Mouse (Mus musculus) hindbrain, embryonic 13.5 days (tissue): ENCODE measurements around the gene Etv6. TPM values are rescaled to one million over a fixed set of nuclear protein-coding genes. Genes with fewer than 3 reads are reported as not detected.
A peak's percentile ranks its signal among the peaks of the same experiment; 100 is the strongest.

Experiments used
- ATAC-seq: fragments of 200-750 bp; cut with Nextera tagmentation; 2 replicates; pipeline ENCODE4 v1.8.0; 2017; ENCODE audit warnings: moderate TSS enrichment; ENCODE audit not compliant: low FRiP score
- H3K27ac ChIP-seq: fragments of 300-500 bp; sonication (generic); 2 replicates; pipeline ENCODE4 v1.5.1; 2015; ENCODE audit warnings: inconsistent platforms, mild to moderate bottlenecking, moderate library complexity
- H3K27me3 ChIP-seq: fragments of 300-500 bp; sonication (generic); 2 replicates; pipeline ENCODE4 v1.6.1; 2015; ENCODE audit warnings: mild to moderate bottlenecking, inconsistent platforms
- H3K36me3 ChIP-seq: fragments of 300-500 bp; sonication (generic); 2 replicates; pipeline ENCODE4 v1.6.1; 2015; ENCODE audit warnings: mild to moderate bottlenecking, inconsistent platforms
- H3K4me1 ChIP-seq: fragments of 300-500 bp; sonication (generic); replicated peaks from 2 replicates; pipeline ENCODE4 v1.6.1; 2015; ENCODE audit warnings: inconsistent platforms
- H3K4me2 ChIP-seq: fragments of 300-500 bp; sonication (generic); 2 replicates; pipeline ENCODE4 v1.6.1; 2015; ENCODE audit warnings: inconsistent platforms, mild to moderate bottlenecking, moderate library complexity
- H3K4me3 ChIP-seq: fragments of 300-500 bp; sonication (generic); 2 replicates; pipeline ENCODE4 v1.5.1; 2015; ENCODE audit warnings: mild to moderate bottlenecking, inconsistent platforms
- H3K9ac ChIP-seq: fragments of 300-500 bp; sonication (generic); 2 replicates; pipeline ENCODE4 v1.6.1; 2015; ENCODE audit warnings: mild to moderate bottlenecking, inconsistent platforms
- H3K9me3 ChIP-seq: fragments of 300-500 bp; sonication (generic); 2 replicates; pipeline ENCODE4 v1.6.1; 2016; ENCODE audit warnings: inconsistent platforms
- WGBS: fragments of 180-500 bp; shearing (Covaris S2); methylation state at CpG from one replicate; pipeline ENCODE4 v1.1.7; 2015; 5-methylcytosine and 5-hydroxymethylcytosine counted together
- polyA plus RNA-seq: library from polyadenylated mRNA; unstranded; fragments of >200 nt; fragmentation: Nextera tagmentation; extraction: Ambion mirVana; gene quantifications from 2 replicates; pipeline ENCODE4 v1.2.1, GENCODE M21; 2015

Gene Etv6
- polyA plus RNA-seq, 1 experiment from 2014 or later = 6.4 TPM

DNA sequence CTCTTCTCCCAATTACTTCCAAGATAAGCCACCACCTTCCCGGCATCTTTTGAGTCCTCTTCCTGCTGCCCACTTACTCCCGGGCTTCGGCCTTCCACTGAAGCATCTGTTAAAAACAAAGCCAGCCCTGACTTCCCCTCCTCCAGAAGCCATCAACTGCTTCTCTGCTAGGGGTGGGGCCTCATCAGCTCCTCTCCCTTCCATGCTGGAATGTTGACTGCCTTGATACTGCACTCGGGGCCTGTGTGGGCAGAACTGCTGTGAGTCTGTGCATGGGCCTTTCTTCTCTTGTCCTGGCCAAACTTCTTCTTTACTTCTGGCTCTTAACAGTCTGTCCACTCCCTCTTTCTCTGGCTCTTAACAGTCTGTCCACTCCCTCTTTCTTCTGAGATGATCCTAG lies 83.6 kb downstream of the Etv6 start:
- no peaks in the 10 kb centered on the region for H3K9me3 ChIP-seq
- 31% methylated on average over 4 of the region's 4 CpGs for WGBS
- H3K27me3 ChIP-seq = no peaks in the 10 kb centered on the region
- peaks cover 9% of the 10 kb centered on the region for H3K4me1 ChIP-seq
- H3K4me3 ChIP-seq = no peak overlapping the region
- no peak overlapping the region for H3K27ac ChIP-seq
- H3K36me3 ChIP-seq = no peaks in the 10 kb centered on the region
- no peak for ATAC-seq
- H3K4me2 ChIP-seq = no peak overlapping the region
- H3K9ac ChIP-seq = no peak overlapping the region

DNA sequence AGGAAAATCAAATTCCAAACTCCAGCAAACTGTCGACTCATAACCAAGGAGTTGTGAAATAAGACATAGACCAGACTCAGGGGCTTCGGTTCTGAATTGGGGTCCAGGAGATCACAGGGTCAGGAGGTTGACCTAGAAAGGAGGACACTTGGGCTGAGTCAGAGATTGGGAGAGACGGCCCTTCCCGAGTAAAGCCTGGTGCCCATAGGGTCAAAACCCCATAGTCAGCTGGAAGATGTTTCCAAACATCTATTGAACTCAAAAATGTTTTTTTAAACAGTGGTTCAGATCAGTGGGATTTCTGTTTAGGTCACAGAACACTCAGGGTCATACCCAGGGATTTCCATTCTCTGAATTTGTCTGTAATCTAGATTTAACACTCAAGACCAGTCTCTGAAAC lies 84.7 kb downstream of the Etv6 start:
- peaks cover 9% of the 10 kb centered on the region for H3K4me1 ChIP-seq
- WGBS = 81% methylated on average over 4 of the region's 4 CpGs
- no peak overlapping the region for H3K27ac ChIP-seq
- no peaks in the 10 kb centered on the region for H3K9me3 ChIP-seq
- no peak overlapping the region for H3K9ac ChIP-seq
- no peak overlapping the region for H3K4me3 ChIP-seq
- no peak overlapping the region for H3K4me2 ChIP-seq
- no peak for ATAC-seq
- no peaks in the 10 kb centered on the region for H3K27me3 ChIP-seq
- no peaks in the 10 kb centered on the region for H3K36me3 ChIP-seq

DNA sequence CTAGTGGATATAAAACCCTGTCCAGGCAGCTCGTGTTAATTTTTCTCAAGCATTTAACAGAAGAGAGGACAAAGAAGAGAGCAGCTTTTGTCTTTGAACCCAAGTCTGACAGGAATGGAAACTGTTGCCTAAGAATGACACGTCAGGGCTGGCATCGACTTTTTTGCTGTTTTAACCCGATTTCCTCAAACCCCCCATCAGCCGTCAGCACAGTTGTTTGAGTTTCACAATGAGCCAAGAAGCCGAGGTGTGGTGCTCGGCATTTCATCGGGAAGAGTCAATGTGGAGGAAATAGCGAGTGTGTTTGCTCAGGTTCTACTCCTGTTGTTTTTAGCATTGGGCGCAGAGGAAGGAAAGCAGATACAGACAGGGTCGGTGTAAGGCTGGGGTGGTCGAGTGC lies 85.2 kb downstream of the Etv6 start:
- Histone ChIP-seq H3K9me3 (no peaks in the 10 kb centered on the region), H3K9ac (no peak overlapping the region), H3K4me3 (no peak overlapping the region), H3K4me1 (peaks cover 9% of the 10 kb centered on the region), H3K4me2 (no peak overlapping the region), H3K27ac (no peak overlapping the region), H3K36me3 (no peaks in the 10 kb centered on the region), H3K27me3 (no peaks in the 10 kb centered on the region)
- ATAC-seq = no peak
- WGBS = 76% methylated on average over 12 of the region's 12 CpGs

DNA sequence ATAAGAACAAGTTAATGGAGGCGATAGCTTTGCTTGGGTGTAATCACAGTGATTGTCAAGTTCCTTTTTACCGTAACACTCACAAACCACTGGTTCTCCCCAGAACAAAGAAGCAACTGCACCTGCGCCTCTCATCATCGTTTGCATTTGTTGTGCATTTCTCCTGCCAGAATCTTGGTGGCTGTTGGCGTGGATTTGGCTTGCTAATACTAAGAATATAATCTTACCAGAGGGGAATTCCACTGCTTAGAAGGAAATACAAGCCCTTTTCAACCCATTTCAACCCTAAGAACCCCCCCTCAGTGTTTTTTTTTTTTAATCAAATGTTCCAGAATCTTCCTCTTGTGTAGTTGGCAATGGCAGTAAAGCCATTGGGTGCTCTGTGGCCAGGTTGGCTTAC lies 87.4 kb downstream of the Etv6 start:
- Histone ChIP-seq H3K4me1 (peaks cover 18% of the 10 kb centered on the region), H3K36me3 (no peaks in the 10 kb centered on the region), H3K27me3 (no peaks in the 10 kb centered on the region), H3K9me3 (no peaks in the 10 kb centered on the region), H3K9ac (no peak overlapping the region), H3K4me2 (no peak overlapping the region), H3K4me3 (no peak overlapping the region), H3K27ac (no peak overlapping the region)
- no peak for ATAC-seq
- WGBS = 78% methylated on average over 5 of the region's 5 CpGs

GRCm38 (mm10) chr6:134123474-134123873 lies 88.0 kb downstream of the Etv6 start:
- no peaks in the 10 kb centered on the region for H3K27me3 ChIP-seq
- WGBS = 92% methylated on average over 7 of the region's 7 CpGs
- no peak for ATAC-seq

GRCm38 (mm10) chr6:134124256-134124655 lies 88.8 kb downstream of the Etv6 start:
- Histone ChIP-seq H3K9ac (no peak overlapping the region), H3K4me1 (peaks cover 17% of the 10 kb centered on the region), H3K9me3 (peaks cover 1% of the 10 kb centered on the region; the same call in 1 of the 2 replicates), H3K4me3 (no peak overlapping the region), H3K36me3 (0 out of 2 replicates have a peak, but pooled peaks cover 2% of the 10 kb centered on the region), H3K4me2 (no peak overlapping the region), H3K27me3 (no peaks in the 10 kb centered on the region), H3K27ac (no peak overlapping the region)
- no peak for ATAC-seq
- 93% methylated on average over 10 of the region's 10 CpGs for WGBS

More at GRCm38 (mm10) chr6:134123474-134123873, 88.0 kb downstream of the Etv6 start:
- no peak overlapping the region for H3K9ac ChIP-seq
- no peak overlapping the region for H3K4me3 ChIP-seq
- no peaks in the 10 kb centered on the region for H3K36me3 ChIP-seq
- H3K4me2 ChIP-seq = no peak overlapping the region
- H3K9me3 ChIP-seq = no peaks in the 10 kb centered on the region
- H3K27ac ChIP-seq = no peak overlapping the region
- H3K4me1 ChIP-seq = peaks cover 21% of the 10 kb centered on the region

GRCm38 (mm10) chr6:134127996-134128395 lies 92.5 kb downstream of the Etv6 start:
- H3K27ac ChIP-seq = peak overlapping the region; percentile 67; the same call in 1 of the 2 replicates
- peak; percentile 63 for ATAC-seq

DNA sequence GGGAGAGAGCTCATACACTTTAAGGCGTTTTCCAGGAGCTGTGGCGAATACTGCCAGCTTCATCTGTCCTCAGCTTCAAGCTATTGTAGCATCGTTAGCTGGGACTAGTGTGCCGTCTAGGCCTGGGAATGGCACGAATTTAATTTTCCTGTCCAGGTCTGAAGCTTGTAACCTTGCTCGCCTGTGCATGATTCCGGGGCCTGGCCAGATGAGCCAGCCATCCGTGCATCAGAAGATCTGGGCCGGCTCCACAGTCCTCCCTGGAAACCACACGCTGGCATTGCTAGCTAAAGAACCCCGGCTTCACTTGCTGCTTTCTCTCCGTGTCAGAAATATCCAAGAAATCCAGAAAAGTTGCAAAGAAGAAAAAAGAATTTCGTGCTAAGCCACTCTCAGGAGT lies 93.1 kb downstream of the Etv6 start:
- no peak for ATAC-seq
- Histone ChIP-seq H3K36me3 (0 out of 2 replicates have a peak, but pooled peaks cover 4% of the 10 kb centered on the region), H3K27ac (peak overlapping the region; percentile 67), H3K4me2 (no peak overlapping the region), H3K27me3 (no peaks in the 10 kb centered on the region), H3K4me3 (no peak overlapping the region), H3K9ac (no peak overlapping the region), H3K9me3 (peaks cover 3% of the 10 kb centered on the region; the same call in 1 of the 2 replicates), H3K4me1 (peaks cover 16% of the 10 kb centered on the region)
- WGBS = 85% methylated on average over 13 of the region's 13 CpGs

More at GRCm38 (mm10) chr6:134127996-134128395, 92.5 kb downstream of the Etv6 start:
- peaks cover 3% of the 10 kb centered on the region; the same call in 1 of the 2 replicates for H3K9me3 ChIP-seq
- no peaks in the 10 kb centered on the region for H3K27me3 ChIP-seq
- 67% methylated on average over 6 of the region's 6 CpGs for WGBS
- 0 out of 2 replicates have a peak, but pooled peaks cover 4% of the 10 kb centered on the region for H3K36me3 ChIP-seq
- no peak overlapping the region for H3K4me3 ChIP-seq
- 0 out of 2 replicates have a peak overlapping the region, but pooled peaks have one; percentile 24 for H3K9ac ChIP-seq
- no peak overlapping the region for H3K4me2 ChIP-seq
- peaks cover 16% of the 10 kb centered on the region for H3K4me1 ChIP-seq

DNA sequence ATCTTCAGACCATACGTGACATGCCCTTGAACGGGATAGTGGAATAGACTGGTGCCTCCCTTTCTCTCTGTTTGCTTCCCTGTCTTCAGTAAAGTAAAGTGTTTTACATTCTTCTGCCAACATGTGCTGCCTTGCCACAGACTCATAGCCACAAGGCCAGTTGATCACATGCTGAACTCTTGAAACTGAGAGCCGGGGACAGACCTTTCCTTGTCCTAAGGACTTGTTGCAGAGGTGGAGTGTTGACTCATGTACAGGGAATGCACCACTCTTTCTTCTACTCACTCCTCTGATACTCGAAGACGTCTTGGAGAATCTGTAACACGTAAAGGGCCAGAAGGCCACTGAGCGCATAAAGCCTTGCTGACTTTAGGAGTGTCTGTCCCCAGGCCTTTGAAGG lies 94.3 kb downstream of the Etv6 start:
- Histone ChIP-seq H3K4me1 (peaks cover 16% of the 10 kb centered on the region), H3K9ac (no peak overlapping the region), H3K4me2 (no peak overlapping the region), H3K36me3 (0 out of 2 replicates have a peak, but pooled peaks cover 4% of the 10 kb centered on the region), H3K4me3 (no peak overlapping the region), H3K9me3 (peaks cover 3% of the 10 kb centered on the region; the same call in 1 of the 2 replicates), H3K27me3 (no peaks in the 10 kb centered on the region), H3K27ac (no peak overlapping the region)
- 93% methylated on average over 7 of the region's 7 CpGs for WGBS
- ATAC-seq = no peak

DNA sequence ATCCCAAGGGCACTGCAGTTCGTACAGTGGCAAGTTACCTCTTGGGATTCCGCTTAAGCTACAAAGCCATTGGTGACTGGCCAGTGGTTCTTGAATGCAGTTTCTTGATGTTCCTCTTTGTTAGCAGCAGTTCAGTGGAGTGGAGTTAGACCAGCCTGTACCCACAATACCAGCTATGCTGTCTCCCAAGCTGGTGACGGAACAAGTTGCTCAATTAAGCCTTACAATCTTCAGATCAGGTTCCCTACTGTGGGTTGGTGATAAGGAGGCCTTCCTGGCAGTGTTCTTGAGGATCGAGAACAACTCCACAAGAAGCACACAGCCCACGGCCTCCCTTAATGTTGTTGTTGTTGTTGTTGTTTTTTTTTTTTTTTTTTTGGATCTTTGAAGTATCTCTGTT lies 95.3 kb downstream of the Etv6 start:
- no peak overlapping the region for H3K27ac ChIP-seq
- H3K36me3 ChIP-seq = 0 out of 2 replicates have a peak, but pooled peaks cover 4% of the 10 kb centered on the region
- H3K4me1 ChIP-seq = peaks cover 16% of the 10 kb centered on the region
- 93% methylated on average over 5 of the region's 5 CpGs for WGBS
- H3K9me3 ChIP-seq = peaks cover 3% of the 10 kb centered on the region; the same call in 1 of the 2 replicates
- ATAC-seq = no peak
- no peak overlapping the region for H3K9ac ChIP-seq
- no peak overlapping the region for H3K4me2 ChIP-seq
- H3K27me3 ChIP-seq = no peaks in the 10 kb centered on the region
- no peak overlapping the region for H3K4me3 ChIP-seq

- Histone ChIP-seq H3K4me1 (peaks cover 16% of the 10 kb centered on the region), H3K27me3 (no peaks in the 10 kb centered on the region), H3K4me3 (no peak overlapping the region), H3K4me2 (no peak overlapping the region), H3K27ac (no peak overlapping the region), H3K36me3 (0 out of 2 replicates have a peak, but pooled peaks cover 4% of the 10 kb centered on the region), H3K9me3 (peaks cover 3% of the 10 kb centered on the region; the same call in 1 of the 2 replicates), H3K9ac (no peak overlapping the region)
- WGBS = 90% methylated on average over 2 of the region's 2 CpGs
- no peak for ATAC-seq
Observed at GRCm38 (mm10) chr6:134131601-134132000, 96.1 kb downstream of the Etv6 start.

- WGBS = 76% methylated on average over 4 of the region's 4 CpGs
- ATAC-seq = no peak
- H3K27me3 ChIP-seq = no peaks in the 10 kb centered on the region
Observed at GRCm38 (mm10) chr6:134133756-134134155, 98.3 kb downstream of the Etv6 start.

DNA sequence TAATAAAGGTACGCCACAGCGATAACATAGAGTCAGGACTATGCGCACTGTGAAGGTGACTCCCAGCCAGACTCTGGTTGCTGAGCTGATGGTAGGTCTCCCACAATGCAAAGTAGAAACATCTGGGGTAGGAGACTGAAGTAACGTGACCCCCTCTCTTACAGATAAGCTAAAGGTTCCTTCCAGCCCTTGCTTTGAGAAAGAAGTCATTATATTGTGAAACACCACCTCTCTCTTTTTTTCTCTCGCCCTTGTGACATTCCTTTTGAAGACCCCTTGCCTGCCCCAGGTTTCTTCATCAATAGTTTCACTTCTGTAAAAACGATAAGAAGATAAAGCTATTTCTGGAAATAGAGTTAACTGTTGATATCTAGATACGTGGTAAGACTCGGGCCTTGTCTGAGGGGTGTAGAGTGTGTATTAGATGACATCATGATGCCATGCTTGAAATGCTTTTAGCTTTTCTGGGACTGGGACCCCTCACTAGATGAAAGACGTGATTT lies 99.4 kb downstream of the Etv6 start:
- H3K36me3 ChIP-seq = no peaks in the 10 kb centered on the region
- H3K9me3 ChIP-seq = no peaks in the 10 kb centered on the region
- H3K4me1 ChIP-seq = 0 out of 2 replicates have a peak, but pooled peaks cover 3% of the 10 kb centered on the region
- ATAC-seq = no peak
- no peak overlapping the region for H3K4me3 ChIP-seq
- H3K27ac ChIP-seq = no peak overlapping the region
- no peak overlapping the region for H3K4me2 ChIP-seq
- 92% methylated on average over 9 of the region's 9 CpGs for WGBS
- H3K9ac ChIP-seq = no peak overlapping the region
- H3K27me3 ChIP-seq = no peaks in the 10 kb centered on the region

More at GRCm38 (mm10) chr6:134133756-134134155, 98.3 kb downstream of the Etv6 start:
- H3K4me2 ChIP-seq = no peak overlapping the region
- no peak overlapping the region for H3K9ac ChIP-seq
- H3K4me1 ChIP-seq = 0 out of 2 replicates have a peak, but pooled peaks cover 3% of the 10 kb centered on the region
- H3K9me3 ChIP-seq = peaks cover 3% of the 10 kb centered on the region; the same call in 1 of the 2 replicates
- H3K27ac ChIP-seq = no peak overlapping the region
- H3K4me3 ChIP-seq = no peak overlapping the region
- 0 out of 2 replicates have a peak, but pooled peaks cover 4% of the 10 kb centered on the region for H3K36me3 ChIP-seq
